Mouse (Mus musculus) left cerebral cortex, adult 9 months (tissue): ENCODE measurements around the gene Eno2.

Source experiments
- DNase-seq, 2 experiments: peaks; one replicate each; pipeline ENCODE4 v3.0.0; 2022; ENCODE audit warnings: low spot score in 2 of 2

Eno2 gene

GRCm38 (mm10) chr6:124740888-124741761 lies 28.3 kb downstream of the Eno2 start, which contains the start of gene Grcc10:
Grcc10 (minus strand) TSS chr6:124741374.
- peak; percentile 84 to 92 for DNase-seq

- DNase-seq: peak in 1 of 2 experiments; percentile 64
Observed at GRCm38 (mm10) chr6:124740211-124740887, 29.1 kb downstream of the Eno2 start.

- DNase-seq: no peak
Observed at GRCm38 (mm10) chr6:124739231-124739796, 30.2 kb downstream of the Eno2 start.

GRCm38 (mm10) chr6:124738511-124739023 lies 30.9 kb downstream of the Eno2 start, which contains the start of gene Ptpn6:
Ptpn6 (minus strand) TSS chr6:124738714.
- DNase-seq: no peak

GRCm38 (mm10) chr6:124737040-124737439 lies 32.4 kb downstream of the Eno2 start:
- peak in 1 of 2 experiments; percentile 53 for DNase-seq

GRCm38 (mm10) chr6:124734417-124734816 lies 35.1 kb downstream of the Eno2 start:
- DNase-seq: no peak

- DNase-seq: no peak
Observed at GRCm38 (mm10) chr6:124732476-124733370, 36.8 kb downstream of the Eno2 start.

GRCm38 (mm10) chr6:124731038-124731437 lies 38.4 kb downstream of the Eno2 start:
- DNase-seq: no peak

GRCm38 (mm10) chr6:124729850-124730705 lies 39.4 kb downstream of the Eno2 start:
- no peak for DNase-seq

GRCm38 (mm10) chr6:124728621-124729020 lies 40.9 kb downstream of the Eno2 start:
- no peak for DNase-seq

GRCm38 (mm10) chr6:124724472-124724871 lies 45.0 kb downstream of the Eno2 start:
- no peak for DNase-seq

GRCm38 (mm10) chr6:124723541-124723940 lies 45.9 kb downstream of the Eno2 start:
- DNase-seq: no peak

GRCm38 (mm10) chr6:124722876-124723473 lies 46.5 kb downstream of the Eno2 start:
- DNase-seq: no peak

- no peak for DNase-seq
Observed at GRCm38 (mm10) chr6:124720904-124721303, 48.6 kb downstream of the Eno2 start.

GRCm38 (mm10) chr6:124719354-124719978 lies 50.0 kb downstream of the Eno2 start:
- DNase-seq: no peak

GRCm38 (mm10) chr6:124718703-124719102 lies 50.8 kb downstream of the Eno2 start:
- DNase-seq: no peak

GRCm38 (mm10) chr6:124717968-124718367 lies 51.5 kb downstream of the Eno2 start:
- no peak for DNase-seq

- peak in 1 of 2 experiments; percentile 42 for DNase-seq
Observed at GRCm38 (mm10) chr6:124716864-124717490, 52.5 kb downstream of the Eno2 start.

GRCm38 (mm10) chr6:124712918-124713317 lies 56.6 kb downstream of the Eno2 start:
- DNase-seq: no peak
